Mouse (Mus musculus) embryonic facial prominence, embryonic 11.5 days (tissue): ENCODE results near the gene Epha7. TPM values are rescaled to one million over a fixed set of nuclear protein-coding genes. Genes with fewer than 3 reads are reported as not detected.

Experiments used
- ATAC-seq: fragments of 200-750 bp; cut with Nextera tagmentation; replicated peaks from 2 replicates; pipeline ENCODE4 v1.8.0; 2017; ENCODE audit warnings: low read depth; ENCODE audit not compliant: insufficient number of reproducible peaks, low FRiP score, low TSS enrichment
- DNase-seq: peaks from one replicate; pipeline ENCODE4 v3.0.0-alpha.2; 2015; ENCODE audit warnings: low spot score
- H3K27ac ChIP-seq: fragments of 300-500 bp; sonication (generic); replicated peaks from 2 replicates; pipeline ENCODE4 v1.5.1; 2014; ENCODE audit warnings: mild to moderate bottlenecking, low read depth, low read length, control low read depth
- H3K27me3 ChIP-seq: fragments of 300-500 bp; sonication (generic); 2 replicates; pipeline ENCODE4 v1.6.1; 2014; ENCODE audit warnings: mild to moderate bottlenecking, low read length, moderate library complexity, mixed read lengths; ENCODE audit not compliant: control insufficient read depth, insufficient read depth
- H3K36me3 ChIP-seq: fragments of 300-500 bp; sonication (generic); replicated peaks from 2 replicates; pipeline ENCODE4 v1.6.1; 2014; ENCODE audit warnings: low read depth, mild to moderate bottlenecking, low read length, moderate library complexity, mixed read lengths; ENCODE audit not compliant: control insufficient read depth, insufficient read depth
- H3K4me1 ChIP-seq: fragments of 300-500 bp; sonication (generic); 2 replicates; pipeline ENCODE4 v1.6.1; 2014; ENCODE audit warnings: low read length, mixed read lengths; ENCODE audit not compliant: control insufficient read depth, insufficient read depth
- H3K4me2 ChIP-seq: fragments of 300-500 bp; sonication (generic); 2 replicates; pipeline ENCODE4 v1.6.1; 2014; ENCODE audit warnings: low read depth, mild to moderate bottlenecking, control low read depth, low read length, moderate library complexity
- H3K4me3 ChIP-seq: fragments of 300-500 bp; sonication (generic); 2 replicates; pipeline ENCODE4 v1.5.1; 2014; ENCODE audit warnings: low read depth, low read length, control low read depth
- H3K9ac ChIP-seq: fragments of 300-500 bp; sonication (generic); replicated peaks from 2 replicates; pipeline ENCODE4 v1.6.1; 2014; ENCODE audit warnings: mild to moderate bottlenecking, control low read depth, low read length
- H3K9me3 ChIP-seq: fragments of 300-500 bp; sonication (generic); replicated peaks from 2 replicates; pipeline ENCODE4 v1.6.1; 2016; ENCODE audit warnings: mild to moderate bottlenecking, low read length, inconsistent platforms, mixed read lengths; ENCODE audit not compliant: control insufficient read depth
- WGBS: fragments of 180-500 bp; shearing (Covaris S2); extraction: QIAGEN DNeasy Blood & Tissue Kit; methylation state at CpG from one replicate; pipeline ENCODE4 v1.1.7; 2014; 5-methylcytosine and 5-hydroxymethylcytosine counted together
- polyA plus RNA-seq: library from polyadenylated mRNA; unstranded; fragments of >200 nt; fragmentation: Nextera tagmentation; extraction: Ambion mirVana; gene quantifications from 2 replicates; pipeline ENCODE4 v1.2.1, GENCODE M21; 2014

The Epha7 gene
- polyA plus RNA-seq, 1 experiment from 2014 or later: 56.6 TPM

DNA sequence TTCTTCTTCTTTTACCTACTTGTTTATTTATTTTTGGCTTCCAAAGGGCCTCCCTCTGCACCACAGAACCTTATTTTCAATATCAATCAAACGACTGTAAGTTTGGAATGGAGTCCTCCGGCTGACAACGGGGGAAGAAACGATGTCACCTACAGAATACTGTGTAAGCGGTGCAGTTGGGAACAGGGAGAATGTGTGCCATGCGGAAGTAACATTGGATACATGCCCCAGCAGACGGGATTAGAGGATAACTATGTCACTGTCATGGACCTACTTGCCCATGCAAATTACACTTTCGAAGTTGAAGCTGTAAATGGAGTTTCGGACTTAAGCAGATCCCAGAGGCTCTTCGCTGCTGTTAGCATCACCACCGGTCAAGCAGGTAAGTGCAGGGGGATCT is 58.7 kb downstream of the Epha7 start:
- Histone ChIP-seq H3K4me1 (no peaks in the 10 kb centered on the region), H3K4me2 (no peak overlapping the region), H3K4me3 (no peak overlapping the region), H3K9ac (no peak overlapping the region), H3K27me3 (no peaks in the 10 kb centered on the region), H3K9me3 (no peaks in the 10 kb centered on the region), H3K27ac (no peak overlapping the region), H3K36me3 (no peaks in the 10 kb centered on the region)
- WGBS: 88% methylated on average over 11 of the region's 11 CpGs
- ATAC-seq: no peak
- DNase-seq: no peak

DNA sequence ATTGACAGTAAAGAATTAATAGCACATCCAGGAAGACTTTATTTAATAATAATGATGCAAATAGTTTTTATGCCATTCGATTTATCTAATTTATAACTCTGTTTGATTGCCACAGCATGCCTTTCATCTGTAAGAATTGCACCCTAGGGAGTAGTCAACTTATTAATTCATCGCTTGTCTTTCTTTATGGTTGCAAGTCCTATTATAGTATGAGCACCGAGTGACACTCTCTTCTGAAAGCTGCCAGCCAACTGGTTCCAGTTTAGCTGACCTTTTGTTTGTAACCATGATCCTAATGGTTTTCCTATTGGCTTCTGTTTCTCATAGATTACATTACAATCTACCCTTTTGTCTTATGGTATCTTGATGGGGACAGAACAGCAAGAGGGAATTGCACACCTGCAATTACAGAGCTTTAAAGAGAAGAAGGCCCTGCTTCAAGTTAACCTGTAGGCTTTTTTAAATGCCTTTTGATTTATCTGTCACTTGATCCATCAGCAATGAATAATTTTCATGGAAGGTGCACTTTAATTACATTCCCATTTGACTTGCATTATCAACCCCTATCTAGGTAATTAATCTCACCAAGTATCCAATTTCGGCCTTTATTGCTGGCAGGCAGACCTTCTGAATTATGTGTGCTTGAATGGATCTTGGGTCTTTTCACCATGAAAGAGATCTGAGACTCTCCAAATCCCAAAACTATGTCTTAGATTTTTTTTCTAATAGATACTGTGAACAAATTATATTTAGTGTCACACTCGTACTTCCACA is 68.5 kb downstream of the Epha7 start:
- Histone ChIP-seq H3K36me3 (no peaks in the 10 kb centered on the region), H3K4me1 (no peaks in the 10 kb centered on the region), H3K4me3 (no peak overlapping the region), H3K4me2 (no peak overlapping the region), H3K9ac (no peak overlapping the region), H3K27me3 (no peaks in the 10 kb centered on the region), H3K27ac (no peak overlapping the region), H3K9me3 (no peaks in the 10 kb centered on the region)
- 51% methylated on average over 5 of the region's 5 CpGs for WGBS
- peak; percentile 18 for DNase-seq
- ATAC-seq: no peak

DNA sequence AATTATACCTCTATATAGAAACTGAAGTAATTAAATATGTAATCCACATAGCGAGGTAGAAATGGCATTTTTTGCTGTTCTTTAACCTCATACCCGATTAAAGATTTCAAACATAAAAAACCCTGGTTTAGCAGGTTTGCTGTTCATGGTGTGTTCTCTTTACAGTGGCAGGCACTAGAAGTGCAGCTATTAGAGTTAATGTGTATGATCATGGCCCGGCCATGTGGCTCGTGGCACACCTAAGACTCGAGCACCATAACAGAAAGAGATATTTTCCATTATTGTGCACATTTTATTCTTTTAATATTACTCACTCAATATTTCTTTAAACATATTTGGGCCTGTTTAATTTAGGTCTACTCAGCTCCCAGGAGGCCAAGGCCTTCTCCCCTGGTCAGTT is 76.7 kb downstream of the Epha7 start:
- DNase-seq: no peak
- H3K4me1 ChIP-seq: no peaks in the 10 kb centered on the region
- H3K9ac ChIP-seq: no peak overlapping the region
- H3K4me2 ChIP-seq: no peak overlapping the region
- no peak overlapping the region for H3K27ac ChIP-seq
- H3K9me3 ChIP-seq: no peaks in the 10 kb centered on the region
- WGBS: 84% methylated on average over 5 of the region's 5 CpGs
- H3K36me3 ChIP-seq: no peaks in the 10 kb centered on the region
- no peak for ATAC-seq
- no peaks in the 10 kb centered on the region for H3K27me3 ChIP-seq
- H3K4me3 ChIP-seq: no peak overlapping the region

DNA sequence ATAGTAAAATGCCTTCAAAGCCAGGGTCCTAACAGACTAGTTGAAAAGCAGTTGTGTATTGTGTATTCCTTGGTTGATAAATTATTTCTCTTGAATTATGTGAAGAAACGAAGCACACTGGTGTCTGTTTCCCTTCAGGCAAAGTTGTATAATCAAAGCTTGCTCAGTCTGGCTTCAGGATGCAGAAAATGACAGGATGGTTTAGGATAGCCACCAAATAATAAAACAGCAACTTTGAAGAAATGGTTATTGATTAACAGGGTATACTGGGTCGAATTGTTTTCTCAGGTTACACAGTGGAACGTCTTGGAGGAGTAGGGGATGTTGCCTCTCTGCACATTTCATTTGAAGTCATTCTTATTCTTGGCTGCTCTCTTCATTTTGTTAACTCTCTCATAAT is 77.2 kb downstream of the Epha7 start:
- WGBS: 51% methylated on average over 3 of the region's 3 CpGs
- ATAC-seq: no peak
- H3K4me3 ChIP-seq: no peak overlapping the region
- H3K4me2 ChIP-seq: no peak overlapping the region
- H3K36me3 ChIP-seq: no peaks in the 10 kb centered on the region
- H3K27me3 ChIP-seq: no peaks in the 10 kb centered on the region
- no peak overlapping the region for H3K9ac ChIP-seq
- H3K4me1 ChIP-seq: no peaks in the 10 kb centered on the region
- H3K27ac ChIP-seq: no peak overlapping the region
- no peaks in the 10 kb centered on the region for H3K9me3 ChIP-seq
- DNase-seq: no peak

DNA sequence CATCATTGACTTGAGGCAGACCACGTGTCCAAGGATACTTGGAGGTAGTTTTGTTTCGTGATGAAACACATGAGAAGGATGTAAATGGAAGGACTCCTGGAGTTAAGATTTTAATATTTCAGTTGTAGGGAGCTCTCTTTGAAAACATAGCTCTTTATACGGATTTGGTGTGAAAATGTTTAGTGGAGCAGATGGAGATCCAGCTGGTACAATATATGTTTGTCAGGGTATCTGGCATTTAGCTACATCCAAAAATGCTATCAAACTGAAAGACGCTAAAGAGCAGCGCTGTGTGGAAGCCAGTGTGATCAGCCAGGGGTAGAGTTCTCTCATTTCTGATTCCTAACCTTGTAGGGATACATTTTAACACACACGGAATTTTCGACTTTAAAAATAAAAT is 82.5 kb downstream of the Epha7 start:
- Histone ChIP-seq H3K4me3 (no peak overlapping the region), H3K4me2 (no peak overlapping the region), H3K9ac (no peak overlapping the region), H3K27me3 (no peaks in the 10 kb centered on the region), H3K9me3 (no peaks in the 10 kb centered on the region), H3K4me1 (no peaks in the 10 kb centered on the region), H3K27ac (no peak overlapping the region), H3K36me3 (no peaks in the 10 kb centered on the region)
- ATAC-seq: no peak
- 91% methylated on average over 7 of the region's 7 CpGs for WGBS
- DNase-seq: no peak

DNA sequence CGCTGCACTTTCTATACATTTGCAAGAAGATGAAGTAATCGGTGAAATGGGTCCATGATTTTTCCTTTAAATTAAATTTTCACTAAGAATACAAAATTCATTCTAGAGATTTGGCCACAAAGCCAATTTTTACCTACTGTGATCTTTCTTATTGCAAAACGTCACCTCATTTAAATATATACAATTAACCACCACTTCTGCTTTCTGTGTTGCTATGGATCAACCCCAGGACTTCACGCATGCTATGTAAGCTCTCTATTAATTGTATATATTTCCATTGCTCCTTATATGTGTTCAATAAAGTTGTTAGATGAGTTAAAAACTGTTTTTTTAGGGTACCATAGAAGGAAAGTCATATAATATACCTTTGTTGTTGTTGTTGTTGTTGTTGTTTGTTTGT is 86.4 kb downstream of the Epha7 start:
- H3K4me3 ChIP-seq: no peak overlapping the region
- no peak overlapping the region for H3K9ac ChIP-seq
- WGBS: 94% methylated on average over 4 of the region's 4 CpGs
- ATAC-seq (no peak), DNase-seq (no peak)
- no peaks in the 10 kb centered on the region for H3K27me3 ChIP-seq
- H3K4me1 ChIP-seq: no peaks in the 10 kb centered on the region
- no peak overlapping the region for H3K27ac ChIP-seq
- no peak overlapping the region for H3K4me2 ChIP-seq
- no peaks in the 10 kb centered on the region for H3K9me3 ChIP-seq
- no peaks in the 10 kb centered on the region for H3K36me3 ChIP-seq

DNA sequence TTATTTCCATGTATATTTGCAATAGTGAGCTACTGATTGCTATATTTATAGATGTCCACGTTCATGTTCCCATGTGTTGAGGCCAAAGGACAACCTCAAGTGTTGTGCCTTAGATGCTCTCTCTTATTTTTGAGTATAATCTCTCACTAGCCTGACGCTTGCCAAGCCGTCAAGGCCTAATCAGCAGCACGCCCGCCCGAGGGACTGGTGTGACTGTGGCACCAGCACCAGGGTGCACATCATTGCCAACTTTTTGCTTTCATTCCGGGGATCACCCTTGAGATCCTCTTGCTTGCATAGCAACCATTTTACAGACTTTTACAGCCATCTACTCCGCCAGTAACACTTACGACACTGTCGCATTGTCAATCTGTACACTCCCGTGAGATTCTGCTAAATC is 86.9 kb downstream of the Epha7 start:
- no peak overlapping the region for H3K9ac ChIP-seq
- no peaks in the 10 kb centered on the region for H3K27me3 ChIP-seq
- no peak overlapping the region for H3K4me3 ChIP-seq
- H3K4me2 ChIP-seq: no peak overlapping the region
- WGBS: 95% methylated on average over 11 of the region's 11 CpGs
- H3K27ac ChIP-seq: no peak overlapping the region
- no peak for ATAC-seq
- DNase-seq: no peak
- H3K4me1 ChIP-seq: no peaks in the 10 kb centered on the region
- H3K36me3 ChIP-seq: no peaks in the 10 kb centered on the region
- H3K9me3 ChIP-seq: no peaks in the 10 kb centered on the region

DNA sequence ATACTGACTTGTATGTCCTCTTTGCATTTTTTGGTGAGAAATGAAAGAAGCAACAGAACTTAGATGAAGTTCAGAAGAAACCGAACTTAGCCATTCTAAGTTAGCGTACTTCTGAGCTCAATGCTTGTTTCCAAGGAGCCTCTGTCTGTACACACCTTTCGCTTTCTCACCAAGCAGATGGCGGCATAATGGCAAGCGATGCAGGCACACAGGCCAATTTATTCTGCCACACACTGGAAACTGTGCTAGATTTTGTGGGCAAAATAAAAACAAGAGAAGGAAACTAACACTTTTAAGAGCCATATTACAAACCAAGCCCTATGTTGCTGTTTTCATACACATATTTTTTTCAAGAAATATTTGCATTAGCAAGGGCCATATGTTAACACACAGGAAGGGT is 88.6 kb downstream of the Epha7 start:
- no peak for DNase-seq
- no peak for ATAC-seq
- Histone ChIP-seq H3K36me3 (no peaks in the 10 kb centered on the region), H3K27me3 (no peaks in the 10 kb centered on the region), H3K9ac (no peak overlapping the region), H3K9me3 (no peaks in the 10 kb centered on the region), H3K4me3 (no peak overlapping the region), H3K4me2 (no peak overlapping the region), H3K4me1 (no peaks in the 10 kb centered on the region), H3K27ac (no peak overlapping the region)
- WGBS: 93% methylated on average over 5 of the region's 5 CpGs
